28 mouse cellular contexts compared by ENCODE assay signal in the genomic region with DNA sequence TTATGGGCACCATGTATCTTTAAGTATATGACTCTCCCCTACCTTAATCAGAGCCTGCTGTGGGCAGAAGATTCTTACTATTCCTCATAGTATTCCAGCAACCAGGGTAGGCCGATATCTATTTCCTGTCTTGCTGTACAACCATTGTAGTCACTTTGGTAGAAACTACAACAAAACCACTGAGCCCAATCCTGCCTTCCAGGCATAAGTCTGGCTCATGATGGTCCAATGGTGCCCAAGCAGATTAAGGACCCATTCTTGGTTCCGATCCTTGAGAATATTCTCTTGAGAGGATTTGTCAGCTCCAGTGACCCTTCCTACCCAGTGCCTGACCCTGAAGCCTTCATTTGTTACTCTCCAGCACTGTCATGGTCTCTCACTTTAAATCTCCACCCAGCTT.
"Had no signal": no experiment of that assay in that cellular context is flagged by ENCODE, and none has a peak within 500 bp of the region (broad histone marks: within the 10 kb centered on the region; RNA-seq: fewer than 3 reads in every experiment).

No protein-coding gene starts in this region.

- H3K4me2 ChIP-seq: embryonic facial prominence, embryonic 12.5 days; embryonic facial prominence, embryonic 13.5 days; embryonic facial prominence, embryonic 15.5 days; forebrain, embryonic 12.5 days; forebrain, embryonic 13.5 days; forebrain, embryonic 15.5 days had no signal

- H3K27me3 ChIP-seq: embryonic facial prominence, embryonic 12.5 days; embryonic facial prominence, embryonic 13.5 days; embryonic facial prominence, embryonic 15.5 days; forebrain, embryonic 12.5 days; forebrain, embryonic 13.5 days; forebrain, embryonic 15.5 days had no signal

- H3K4me3 ChIP-seq: embryonic facial prominence, embryonic 10.5 days; embryonic facial prominence, embryonic 12.5 days; embryonic facial prominence, embryonic 13.5 days; embryonic facial prominence, embryonic 15.5 days; erythroblast, embryonic 14.5 days; forebrain, embryonic 10.5 days; forebrain, embryonic 12.5 days; forebrain, embryonic 13.5 days; forebrain, embryonic 15.5 days; gastrocnemius, adult 2 months; heart, adult 2 months had no signal

- H3K9ac ChIP-seq: embryonic facial prominence, embryonic 12.5 days; embryonic facial prominence, embryonic 13.5 days; embryonic facial prominence, embryonic 15.5 days; forebrain, embryonic 12.5 days; forebrain, embryonic 13.5 days; forebrain, embryonic 15.5 days; forebrain, postnatal 0 days had no signal

- ATAC-seq: forebrain, embryonic 13.5 days; forebrain, embryonic 14.5 days; forebrain, embryonic 15.5 days; forebrain, embryonic 16.5 days; forebrain, postnatal 0 days had no signal

- H3K36me3 ChIP-seq: embryonic facial prominence, embryonic 10.5 days; embryonic facial prominence, embryonic 12.5 days; embryonic facial prominence, embryonic 13.5 days; embryonic facial prominence, embryonic 15.5 days; forebrain, embryonic 10.5 days; forebrain, embryonic 12.5 days; forebrain, embryonic 15.5 days had no signal

- H3K27ac ChIP-seq: embryonic facial prominence, embryonic 10.5 days; embryonic facial prominence, embryonic 12.5 days; embryonic facial prominence, embryonic 13.5 days; embryonic facial prominence, embryonic 15.5 days; forebrain, embryonic 10.5 days; forebrain, embryonic 12.5 days; forebrain, embryonic 13.5 days; forebrain, embryonic 15.5 days; gastrocnemius, adult 2 months; heart, adult 2 months had no signal

- H3K9me3 ChIP-seq: embryonic facial prominence, embryonic 12.5 days; embryonic facial prominence, embryonic 13.5 days; embryonic facial prominence, embryonic 15.5 days; forebrain, embryonic 10.5 days; forebrain, embryonic 12.5 days; forebrain, embryonic 13.5 days; forebrain, embryonic 15.5 days had no signal

- DNase-seq: cerebellum, adult 2 months; cerebellum, adult 8-10 months; cerebellum, adult 9-10 months; cerebellum, adult 9-11 months; cerebellum, postnatal 10 days; cerebellum, postnatal 14 days; cerebellum, postnatal 25 days; cerebellum, postnatal 36 days; embryo, embryonic 11 days; forebrain, postnatal 0 days; gastrocnemius, adult 2 months; gastrocnemius, postnatal 10 days; gastrocnemius, postnatal 14 days; gastrocnemius, postnatal 25 days; gastrocnemius, postnatal 36 days; heart, adult 18-20 months; heart, adult 2 months had no signal

- H3K4me1 ChIP-seq: embryonic facial prominence, embryonic 10.5 days; embryonic facial prominence, embryonic 12.5 days; embryonic facial prominence, embryonic 13.5 days; embryonic facial prominence, embryonic 15.5 days; forebrain, embryonic 10.5 days; forebrain, embryonic 12.5 days; forebrain, embryonic 13.5 days; forebrain, embryonic 15.5 days had no signal
